Mouse (Mus musculus) intestine, postnatal 0 days (tissue): ENCODE data around the gene Ccdc171. TPM values are rescaled to one million over a fixed set of nuclear protein-coding genes. Genes with fewer than 3 reads are reported as not detected.

Experiments used
- ATAC-seq: fragments of 200-750 bp; cut with Nextera tagmentation; 2 replicates; pipeline ENCODE4 v1.8.0; 2017; ENCODE audit warnings: mild to moderate bottlenecking, moderate TSS enrichment, moderate library complexity
- H3K27ac ChIP-seq: fragments of 300-500 bp; sonication (generic); 2 replicates; pipeline ENCODE4 v1.5.1; 2014; ENCODE audit warnings: mild to moderate bottlenecking, low read depth, low read length, moderate library complexity
- H3K27me3 ChIP-seq: fragments of 300-500 bp; sonication (generic); replicated peaks from 2 replicates; pipeline ENCODE4 v1.6.1; 2014; ENCODE audit warnings: low read length, mixed read lengths; ENCODE audit not compliant: control insufficient read depth, insufficient read depth
- H3K36me3 ChIP-seq: fragments of 300-500 bp; sonication (generic); 2 replicates; pipeline ENCODE4 v1.6.1; 2014; ENCODE audit warnings: mild to moderate bottlenecking, moderate library complexity; ENCODE audit not compliant: control insufficient read depth, insufficient read depth
- H3K4me1 ChIP-seq: fragments of 300-500 bp; sonication (generic); replicated peaks from 2 replicates; pipeline ENCODE4 v1.6.1; 2014; ENCODE audit warnings: antibody characterized with exemption, low read length, mixed read lengths; ENCODE audit not compliant: control insufficient read depth, insufficient read depth
- H3K4me2 ChIP-seq: fragments of 300-500 bp; sonication (generic); replicated peaks from 2 replicates; pipeline ENCODE4 v1.6.1; 2014; ENCODE audit warnings: low read depth, mild to moderate bottlenecking, moderate library complexity
- H3K4me3 ChIP-seq: fragments of 300-500 bp; sonication (generic); 2 replicates; pipeline ENCODE4 v1.5.1; 2014; ENCODE audit warnings: low read depth, low read length
- H3K9ac ChIP-seq: fragments of 300-500 bp; sonication (generic); 2 replicates; pipeline ENCODE4 v1.6.1; 2014; ENCODE audit warnings: mild to moderate bottlenecking, low read depth, low read length
- H3K9me3 ChIP-seq: fragments of 300-500 bp; sonication (generic); 2 replicates; pipeline ENCODE4 v1.6.1; 2016; ENCODE audit warnings: mixed run types; ENCODE audit not compliant: control insufficient read depth
- CTCF ChIP-seq: sonication (generic); IDR thresholded peaks from 2 replicates; pipeline ENCODE4 v1.5.1; 2016; ENCODE audit warnings: low read depth, mild to moderate bottlenecking, control low read depth, antibody characterized with exemption, moderate library complexity
- WGBS: fragments of 180-500 bp; shearing (Covaris S2); extraction: QIAGEN DNeasy Blood & Tissue Kit; methylation state at CpG from one replicate; pipeline ENCODE4 v1.1.7; 2014; 5-methylcytosine and 5-hydroxymethylcytosine counted together
- polyA plus RNA-seq: library from polyadenylated mRNA; unstranded; fragments of >200 nt; fragmentation: Nextera tagmentation; extraction: Ambion mirVana; gene quantifications from 2 replicates; pipeline ENCODE4 v1.2.1, GENCODE M21; 2015

Ccdc171 gene
- polyA plus RNA-seq, 1 experiment from 2014 or later = 0.69 TPM

- no peak for TF ChIP-seq CTCF
- H3K9me3 ChIP-seq = no peaks in the 10 kb centered on the region
- H3K4me1 ChIP-seq = no peaks in the 10 kb centered on the region
- H3K27me3 ChIP-seq = no peaks in the 10 kb centered on the region
- H3K36me3 ChIP-seq = no peaks in the 10 kb centered on the region
- H3K4me2 ChIP-seq = no peak overlapping the region
- no peak for ATAC-seq
- 84% methylated on average over 4 of the region's 4 CpGs for WGBS
- no peak overlapping the region for H3K27ac ChIP-seq
- no peak overlapping the region for H3K4me3 ChIP-seq
- no peak overlapping the region for H3K9ac ChIP-seq
Observed at GRCm38 (mm10) chr4:83623732-83624131, 98.4 kb downstream of the Ccdc171 start.

DNA sequence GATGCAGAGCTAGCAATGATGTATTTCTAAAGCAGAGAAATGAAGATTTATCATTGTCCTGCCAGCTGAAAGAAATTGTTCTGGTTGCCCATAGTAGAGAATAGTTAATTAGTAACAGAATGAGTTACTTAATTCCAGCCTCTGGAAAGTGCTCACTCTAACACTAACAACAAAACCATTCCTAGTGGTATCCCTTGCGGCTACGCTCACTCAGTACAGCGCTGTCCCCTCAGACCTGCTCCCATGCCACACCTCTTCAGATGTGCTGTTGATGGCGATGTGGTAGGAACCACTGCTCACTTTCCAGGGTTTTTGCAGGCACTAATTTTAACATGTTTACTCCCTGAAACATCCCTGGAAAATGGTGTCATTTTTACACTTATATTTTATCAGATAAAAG is 126.1 kb downstream of the Ccdc171 start:
- H3K9ac ChIP-seq = no peak overlapping the region
- WGBS = 87% methylated on average over 4 of the region's 4 CpGs

DNA sequence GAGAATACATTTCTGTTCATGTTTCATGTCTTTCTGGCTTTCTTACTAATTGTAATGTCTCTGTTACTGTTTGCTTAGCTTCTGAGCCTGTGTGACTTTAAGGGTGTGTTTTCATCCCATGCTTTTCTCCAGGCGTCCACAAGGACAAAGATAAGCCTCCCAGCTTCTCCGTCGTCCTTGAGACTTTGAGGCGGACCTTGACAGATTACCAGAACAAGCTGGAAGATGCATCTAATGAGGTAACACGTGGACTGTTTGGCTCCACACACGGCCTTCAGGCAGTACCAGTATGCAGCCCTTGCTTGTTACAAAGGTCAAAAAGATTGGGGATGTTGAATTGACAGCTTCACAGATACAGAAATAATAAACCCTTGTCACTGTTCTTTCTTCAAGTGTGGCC is 130.1 kb downstream of the Ccdc171 start:
- Histone ChIP-seq H3K27me3 (no peaks in the 10 kb centered on the region), H3K9ac (no peak overlapping the region), H3K36me3 (no peaks in the 10 kb centered on the region), H3K9me3 (no peaks in the 10 kb centered on the region), H3K4me2 (no peak overlapping the region), H3K4me3 (no peak overlapping the region), H3K27ac (no peak overlapping the region), H3K4me1 (no peaks in the 10 kb centered on the region)
- no peak for ATAC-seq
- TF ChIP-seq CTCF = no peak
- WGBS = 17% methylated on average over 6 of the region's 6 CpGs

More for the DNA sequence above, 126.1 kb downstream of the Ccdc171 start:
- no peak for ATAC-seq
- no peaks in the 10 kb centered on the region for H3K27me3 ChIP-seq
- H3K36me3 ChIP-seq = no peaks in the 10 kb centered on the region
- no peaks in the 10 kb centered on the region for H3K4me1 ChIP-seq
- no peak overlapping the region for H3K27ac ChIP-seq
- no peak overlapping the region for H3K4me2 ChIP-seq
- H3K9me3 ChIP-seq = no peaks in the 10 kb centered on the region
- no peak for TF ChIP-seq CTCF
- H3K4me3 ChIP-seq = no peak overlapping the region

DNA sequence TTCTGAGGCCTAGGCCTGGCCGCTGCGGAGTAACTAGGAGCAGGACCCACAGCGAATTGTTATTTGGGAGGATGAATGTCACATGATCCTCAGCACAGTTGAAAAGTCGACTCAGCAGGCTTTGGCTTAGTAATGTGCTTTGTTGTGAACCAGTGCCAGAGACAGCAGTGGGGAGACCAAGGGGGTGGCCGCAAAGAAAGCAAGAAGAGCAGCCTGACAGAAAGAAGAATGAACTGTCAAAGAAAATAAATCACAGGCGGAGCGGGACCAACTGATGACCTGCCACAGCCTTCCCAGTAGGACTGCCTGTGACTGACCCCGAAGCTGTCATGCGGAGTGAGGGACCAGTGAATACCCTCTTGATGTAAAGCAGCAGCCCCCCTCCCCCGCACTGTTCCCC is 131.2 kb downstream of the Ccdc171 start:
- H3K9me3 ChIP-seq = no peaks in the 10 kb centered on the region
- ATAC-seq = no peak
- no peaks in the 10 kb centered on the region for H3K27me3 ChIP-seq
- H3K9ac ChIP-seq = no peak overlapping the region
- H3K27ac ChIP-seq = no peak overlapping the region
- no peak for TF ChIP-seq CTCF
- no peaks in the 10 kb centered on the region for H3K36me3 ChIP-seq
- no peak overlapping the region for H3K4me2 ChIP-seq
- no peaks in the 10 kb centered on the region for H3K4me1 ChIP-seq
- 51% methylated on average over 10 of the region's 10 CpGs for WGBS
- H3K4me3 ChIP-seq = no peak overlapping the region

- Histone ChIP-seq H3K9ac (no peak overlapping the region), H3K36me3 (no peaks in the 10 kb centered on the region), H3K9me3 (no peaks in the 10 kb centered on the region), H3K4me3 (no peak overlapping the region), H3K27ac (no peak overlapping the region), H3K4me2 (no peak overlapping the region), H3K4me1 (no peaks in the 10 kb centered on the region), H3K27me3 (no peaks in the 10 kb centered on the region)
- ATAC-seq = no peak
- whole genome bisulfite sequencing = 54% methylated on average over 6 of the region's 6 CpGs
- TF ChIP-seq CTCF = no peak
Observed at GRCm38 (mm10) chr4:83657021-83657420, 131.7 kb downstream of the Ccdc171 start.

GRCm38 (mm10) chr4:83658415-83658814 is 133.1 kb downstream of the Ccdc171 start:
- H3K4me2 ChIP-seq = no peak overlapping the region
- no peaks in the 10 kb centered on the region for H3K9me3 ChIP-seq
- no peaks in the 10 kb centered on the region for H3K4me1 ChIP-seq
- no peak for ATAC-seq
- H3K36me3 ChIP-seq = no peaks in the 10 kb centered on the region
- H3K9ac ChIP-seq = no peak overlapping the region
- H3K27ac ChIP-seq = no peak overlapping the region
- 90% methylated on average over 10 of the region's 10 CpGs for WGBS
- H3K4me3 ChIP-seq = no peak overlapping the region
- TF ChIP-seq CTCF = no peak
- no peaks in the 10 kb centered on the region for H3K27me3 ChIP-seq

GRCm38 (mm10) chr4:83659411-83659810 is 134.1 kb downstream of the Ccdc171 start:
- Histone ChIP-seq H3K9me3 (no peaks in the 10 kb centered on the region), H3K4me3 (no peak overlapping the region), H3K36me3 (no peaks in the 10 kb centered on the region), H3K4me1 (no peaks in the 10 kb centered on the region), H3K27ac (no peak overlapping the region), H3K27me3 (no peaks in the 10 kb centered on the region), H3K9ac (no peak overlapping the region), H3K4me2 (no peak overlapping the region)
- no peak for TF ChIP-seq CTCF
- 71% methylated on average over 11 of the region's 11 CpGs for WGBS
- ATAC-seq = no peak
